Mouse (Mus musculus) hindbrain, embryonic 16.5 days (tissue): Measurements from ENCODE around the gene Rdh5. TPM values are rescaled to one million over a fixed set of nuclear protein-coding genes. Genes with fewer than 3 reads are reported as not detected.

Experiments used
- ATAC-seq: fragments of 200-750 bp; cut with Nextera tagmentation; 2 replicates; pipeline ENCODE4 v1.8.0; 2017; ENCODE audit warnings: moderate TSS enrichment, moderate library complexity
- H3K27ac ChIP-seq: fragments of 300-500 bp; sonication (generic); 2 replicates; pipeline ENCODE4 v1.5.1; 2014; ENCODE audit warnings: low read depth, mild to moderate bottlenecking, control low read depth, low read length, moderate library complexity
- H3K27me3 ChIP-seq: fragments of 300-500 bp; sonication (generic); replicated peaks from 2 replicates; pipeline ENCODE4 v1.6.1; 2014; ENCODE audit warnings: low read length; ENCODE audit not compliant: control insufficient read depth, insufficient read depth
- H3K36me3 ChIP-seq: fragments of 300-500 bp; sonication (generic); 2 replicates; pipeline ENCODE4 v1.6.1; 2014; ENCODE audit warnings: mild to moderate bottlenecking, low read length, moderate library complexity, mixed read lengths; ENCODE audit not compliant: control insufficient read depth, insufficient read depth
- H3K4me1 ChIP-seq: fragments of 300-500 bp; sonication (generic); 2 replicates; pipeline ENCODE4 v1.6.1; 2014; ENCODE audit warnings: low read depth, low read length; ENCODE audit not compliant: control insufficient read depth, insufficient read depth
- H3K4me2 ChIP-seq: fragments of 300-500 bp; sonication (generic); 2 replicates; pipeline ENCODE4 v1.6.1; 2014; ENCODE audit warnings: mild to moderate bottlenecking, low read length, control low read depth, moderate library complexity
- H3K4me3 ChIP-seq: fragments of 300-500 bp; sonication (generic); 2 replicates; pipeline ENCODE4 v1.5.1; 2014; ENCODE audit warnings: mild to moderate bottlenecking, low read length, control low read depth, moderate library complexity
- H3K9ac ChIP-seq: fragments of 300-500 bp; sonication (generic); 2 replicates; pipeline ENCODE4 v1.6.1; 2014; ENCODE audit warnings: low read depth, mild to moderate bottlenecking, control low read depth, low read length, moderate library complexity
- H3K9me3 ChIP-seq: fragments of 300-500 bp; sonication (generic); 2 replicates; pipeline ENCODE4 v1.6.1; 2014; ENCODE audit warnings: mild to moderate bottlenecking, low read length, moderate library complexity; ENCODE audit not compliant: control insufficient read depth
- WGBS: fragments of 180-500 bp; shearing (Covaris S2); extraction: QIAGEN DNeasy Blood & Tissue Kit; methylation state at CpG from one replicate; pipeline ENCODE4 v1.1.7; 2014; 5-methylcytosine and 5-hydroxymethylcytosine counted together
- polyA plus RNA-seq: library from polyadenylated mRNA; unstranded; fragments of >200 nt; fragmentation: Nextera tagmentation; extraction: Ambion mirVana; gene quantifications from 2 replicates; pipeline ENCODE4 v1.2.1, GENCODE M21; 2015

Gene Rdh5
- polyA plus RNA-seq, 1 experiment from 2014 or later = 30.0 TPM

DNA sequence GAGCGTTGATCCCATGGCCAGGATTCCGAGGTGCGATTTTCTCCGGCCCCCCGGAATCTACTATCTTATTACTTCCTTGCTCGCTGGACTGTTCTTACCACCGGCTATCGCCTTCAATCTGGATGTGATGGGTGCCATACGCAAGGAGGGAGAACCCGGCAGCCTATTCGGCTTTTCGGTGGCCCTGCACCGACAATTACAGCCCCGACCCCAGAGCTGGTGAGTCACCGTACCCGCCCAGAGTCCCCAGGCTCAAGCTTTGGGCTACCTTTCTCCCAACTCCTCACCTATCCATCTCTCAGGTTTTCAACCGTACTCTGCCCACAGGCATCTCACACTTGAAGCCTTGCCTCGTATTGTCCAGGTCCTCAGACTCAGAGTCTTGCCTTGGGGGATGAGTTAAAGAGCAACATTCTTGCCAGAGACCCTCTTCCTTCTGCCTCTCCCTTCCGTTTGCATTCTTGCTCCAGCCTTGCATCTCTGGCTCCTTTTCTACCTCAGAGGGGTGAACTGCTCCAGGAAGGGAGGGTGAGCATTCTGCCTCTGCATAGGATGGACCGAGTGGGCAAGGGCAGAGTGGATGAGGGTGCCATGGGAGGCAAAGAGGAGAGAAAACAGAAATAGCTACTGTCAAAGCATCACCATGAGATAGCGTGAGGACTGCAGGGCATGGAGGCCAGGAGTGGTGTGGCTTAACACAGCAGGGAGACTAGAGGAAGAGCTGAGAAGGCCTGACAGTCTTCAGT, 11.5 kb upstream of the Rdh5 start:
- Histone ChIP-seq H3K9ac (peak overlapping the region; percentile 58), H3K4me1 (peaks cover 3% of the 10 kb centered on the region; the same call in 1 of the 2 replicates), H3K27ac (no peak overlapping the region), H3K4me3 (peak overlapping the region; percentile 53), H3K9me3 (no peaks in the 10 kb centered on the region), H3K4me2 (peak overlapping the region; percentile 83), H3K27me3 (peaks cover 13% of the 10 kb centered on the region), H3K36me3 (no peaks in the 10 kb centered on the region)
- ATAC-seq = peak; percentile 15; the same call in 1 of the 2 replicates
- WGBS = 3% methylated on average over 21 of the region's 21 CpGs

DNA sequence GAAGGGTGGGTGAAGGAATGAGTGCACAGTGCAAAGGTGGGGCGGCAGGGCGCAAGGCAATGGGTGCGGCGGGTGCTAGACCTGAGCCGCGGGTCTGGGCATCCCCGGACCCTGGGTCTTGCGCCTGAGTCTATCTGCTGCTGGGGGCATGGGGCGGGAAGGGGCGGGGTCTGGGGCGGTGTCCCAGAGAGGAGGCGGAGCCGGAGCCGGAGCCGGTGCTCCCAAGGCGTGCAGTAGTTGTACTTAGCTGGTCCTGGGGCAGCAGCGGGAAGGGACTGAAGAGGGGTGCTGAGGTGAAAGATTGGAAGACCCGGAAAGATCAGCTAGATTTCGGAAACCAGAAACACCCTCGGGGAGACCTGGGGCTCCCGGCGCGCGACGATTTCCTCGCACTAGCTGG, 10.9 kb upstream of the Rdh5 start, which contains the start of gene Itga7:
Gene Itga7, plus strand, starts transcription at position 245 of the 400 bp plus-strand sequence.
- no peaks in the 10 kb centered on the region for H3K36me3 ChIP-seq
- peak within 1 kb of the TSS; percentile 83 for H3K4me2 ChIP-seq
- H3K9me3 ChIP-seq = no peaks in the 10 kb centered on the region
- peaks cover 3% of the 10 kb centered on the region; the same call in 1 of the 2 replicates for H3K4me1 ChIP-seq
- ATAC-seq = peak; percentile 78
- peak within 1 kb of the TSS; percentile 58 for H3K9ac ChIP-seq
- H3K27ac ChIP-seq = no peak within 1 kb of the TSS
- H3K27me3 ChIP-seq = peaks cover 13% of the 10 kb centered on the region
- WGBS = under 1% methylated on average over 26 of the region's 26 CpGs
- H3K4me3 ChIP-seq = peak within 1 kb of the TSS; percentile 53

DNA sequence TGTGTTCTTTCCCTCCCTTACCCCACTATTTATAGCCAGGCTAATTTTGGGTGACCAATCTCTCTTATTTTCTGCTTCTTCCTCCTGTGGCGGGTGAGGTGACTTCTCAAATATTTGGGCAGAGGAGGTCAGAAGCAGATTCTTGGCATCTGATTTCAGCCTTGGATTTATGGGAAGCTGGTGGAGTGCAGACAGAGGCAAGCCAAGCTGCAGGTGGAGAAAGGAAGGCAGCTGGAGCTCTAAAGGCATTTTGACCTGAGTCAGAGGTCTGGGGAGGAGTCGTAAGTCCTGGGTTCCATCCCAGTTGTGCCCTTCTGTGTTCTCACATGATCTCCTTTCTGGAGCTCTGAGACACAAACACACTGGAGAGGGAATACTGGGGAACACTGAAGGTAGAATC, 8.8 kb upstream of the Rdh5 start:
- H3K27me3 ChIP-seq = peaks cover 13% of the 10 kb centered on the region
- no peak overlapping the region for H3K9ac ChIP-seq
- H3K4me2 ChIP-seq = no peak overlapping the region
- H3K27ac ChIP-seq = no peak overlapping the region
- H3K4me3 ChIP-seq = no peak overlapping the region
- no peak for ATAC-seq
- WGBS = 74% methylated on average over 2 of the region's 2 CpGs
- no peaks in the 10 kb centered on the region for H3K9me3 ChIP-seq
- H3K36me3 ChIP-seq = no peaks in the 10 kb centered on the region
- peaks cover 7% of the 10 kb centered on the region for H3K4me1 ChIP-seq

DNA sequence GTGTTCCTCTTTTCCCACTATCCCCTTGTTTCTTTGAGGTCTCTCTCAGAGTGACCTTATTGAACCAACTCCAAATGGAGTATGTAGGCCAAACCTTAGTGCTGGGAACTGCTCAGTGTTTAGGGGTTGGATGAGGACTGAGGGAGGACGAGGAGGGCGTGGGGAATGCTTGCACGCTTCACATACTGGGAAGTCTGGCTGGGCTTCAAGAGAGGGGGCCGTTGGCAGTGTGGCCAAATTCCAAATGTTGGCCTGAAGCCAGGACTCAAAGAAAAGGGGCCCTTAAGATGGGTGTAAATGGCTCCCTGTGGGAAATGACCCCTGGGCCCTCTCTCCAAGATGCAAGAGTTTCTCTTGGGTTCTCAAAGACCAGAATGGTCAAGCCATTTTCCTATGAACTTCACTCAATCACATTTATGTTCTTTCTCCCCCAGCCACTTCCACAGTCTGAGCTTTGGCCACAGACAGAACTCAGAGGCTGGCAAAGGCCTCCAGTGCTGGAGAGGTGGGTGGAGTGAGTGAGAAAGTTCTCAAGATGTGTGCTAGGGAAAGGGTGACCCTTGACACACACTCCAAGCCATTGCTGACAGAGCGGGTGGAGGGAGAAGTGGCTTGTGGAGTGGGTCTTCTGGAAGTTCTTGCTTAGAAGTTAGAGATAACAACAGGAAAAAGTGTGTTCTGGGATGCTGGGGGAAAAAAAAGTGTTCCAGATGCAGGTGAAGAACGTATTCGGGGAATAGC, 7.1 kb upstream of the Rdh5 start:
- Histone ChIP-seq H3K9me3 (no peaks in the 10 kb centered on the region), H3K4me3 (no peak overlapping the region), H3K4me2 (no peak overlapping the region), H3K27me3 (peaks cover 5% of the 10 kb centered on the region; the same call in 1 of the 2 replicates), H3K9ac (no peak overlapping the region), H3K27ac (no peak overlapping the region), H3K4me1 (peaks cover 7% of the 10 kb centered on the region), H3K36me3 (no peaks in the 10 kb centered on the region)
- peak; percentile 49; the same call in 1 of the 2 replicates for ATAC-seq
- WGBS = 61% methylated on average over 7 of the region's 7 CpGs

DNA sequence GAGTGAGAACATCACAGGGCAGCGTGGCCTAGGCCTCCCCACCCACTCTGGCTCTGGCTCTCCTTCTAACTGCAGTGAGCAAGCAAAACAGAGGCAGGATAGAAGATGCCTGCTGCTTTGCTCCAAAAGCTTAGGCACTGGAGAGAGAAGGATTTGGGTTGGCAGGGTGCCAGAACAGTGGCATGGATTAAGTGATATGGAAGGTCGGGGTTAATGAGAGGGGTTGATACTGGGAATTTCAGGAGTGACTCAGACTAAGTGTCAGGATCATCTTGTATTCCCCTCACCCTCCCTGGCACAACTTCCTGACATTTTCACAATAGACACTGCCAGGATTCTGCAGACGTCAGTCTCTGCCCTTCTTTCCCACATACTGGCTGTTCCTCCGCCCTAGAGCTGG, 5.7 kb upstream of the Rdh5 start:
- Histone ChIP-seq H3K27ac (peak overlapping the region; percentile 48; the same call in 1 of the 2 replicates), H3K4me3 (no peak overlapping the region), H3K36me3 (no peaks in the 10 kb centered on the region), H3K9ac (no peak overlapping the region; the same call in 1 of the 2 replicates), H3K4me1 (peaks cover 12% of the 10 kb centered on the region), H3K9me3 (no peaks in the 10 kb centered on the region), H3K4me2 (no peak overlapping the region), H3K27me3 (no peaks in the 10 kb centered on the region; the same call in 1 of the 2 replicates)
- ATAC-seq = peak; percentile 40; the same call in 1 of the 2 replicates
- WGBS = 28% methylated on average over 4 of the region's 4 CpGs

DNA sequence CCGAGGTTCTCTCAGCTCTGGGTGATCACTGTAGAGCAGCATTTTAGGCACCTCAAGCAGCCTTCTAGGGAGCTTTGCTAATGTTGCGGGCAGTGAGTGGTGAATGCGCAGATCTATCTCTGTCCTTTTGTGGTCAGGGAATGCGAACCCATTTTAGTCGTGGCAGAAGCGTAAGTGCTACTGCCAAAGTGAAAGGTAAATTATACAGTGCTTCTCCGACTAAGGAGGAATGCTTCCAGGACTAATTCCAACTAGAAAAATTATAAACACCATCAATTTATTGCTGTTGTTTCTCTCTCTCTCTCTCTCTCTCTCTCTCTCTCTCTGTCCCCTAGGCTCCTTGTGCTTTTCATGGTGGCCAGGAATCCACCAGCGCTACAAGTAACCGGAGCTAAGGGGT, 1.2 kb upstream of the Rdh5 start, which contains the start of gene Bloc1s1:
Gene Bloc1s1, minus strand, starts transcription at position 101 of the 400 bp plus-strand sequence.
- peak within 1 kb of the TSS; percentile 86 for H3K4me3 ChIP-seq
- H3K4me1 ChIP-seq = peaks cover 27% of the 10 kb centered on the region
- H3K27me3 ChIP-seq = no peaks in the 10 kb centered on the region
- peak within 1 kb of the TSS; percentile 86 for H3K4me2 ChIP-seq
- H3K9ac ChIP-seq = peak within 1 kb of the TSS; percentile 93
- H3K9me3 ChIP-seq = no peaks in the 10 kb centered on the region
- no peaks in the 10 kb centered on the region for H3K36me3 ChIP-seq
- no peak for ATAC-seq
- WGBS = 61% methylated on average over 9 of the region's 9 CpGs
- H3K27ac ChIP-seq = peak within 1 kb of the TSS; percentile 98

DNA sequence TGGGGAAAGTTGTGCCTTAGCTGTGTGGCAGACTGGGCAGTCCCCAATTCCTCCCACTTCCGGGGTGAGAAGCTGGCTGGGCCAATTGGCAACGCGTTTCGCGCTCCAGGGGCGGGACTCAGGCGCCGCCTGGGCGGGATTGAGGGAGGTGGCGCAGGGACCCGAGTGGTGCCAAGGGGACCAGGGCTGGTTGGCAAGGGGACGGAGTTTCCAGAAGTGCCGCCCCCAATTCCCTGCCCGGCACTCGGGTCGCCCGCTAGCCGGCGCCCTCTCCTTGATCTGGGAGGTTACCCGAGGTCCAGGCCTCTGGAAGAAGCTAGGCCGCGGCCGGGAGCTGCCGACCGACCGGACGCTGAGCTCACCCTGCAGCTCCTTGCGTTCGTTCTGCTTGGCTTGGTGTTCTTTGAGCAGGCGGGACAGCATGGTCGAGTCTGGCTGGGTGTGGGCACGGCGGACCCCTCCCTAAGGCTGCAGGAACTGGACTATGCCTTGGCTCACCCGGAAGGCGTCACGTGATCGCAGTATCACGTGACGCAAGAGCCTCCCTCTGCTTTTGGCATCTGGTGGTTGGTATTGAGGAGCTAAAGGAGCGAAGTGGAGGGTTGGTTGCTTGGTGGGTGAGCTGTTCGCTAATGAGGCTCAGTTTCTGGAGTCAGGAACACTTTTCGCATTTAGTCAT, 464 bp upstream of the Rdh5 start:
- peak overlapping the region; percentile 86 for H3K4me3 ChIP-seq
- peaks cover 29% of the 10 kb centered on the region for H3K4me1 ChIP-seq
- no peaks in the 10 kb centered on the region for H3K36me3 ChIP-seq
- H3K4me2 ChIP-seq = peak overlapping the region; percentile 86
- no peaks in the 10 kb centered on the region for H3K9me3 ChIP-seq
- H3K27me3 ChIP-seq = no peaks in the 10 kb centered on the region
- peak; percentile 92 for ATAC-seq
- peak overlapping the region; percentile 98 for H3K27ac ChIP-seq
- H3K9ac ChIP-seq = peak overlapping the region; percentile 93
- WGBS = under 1% methylated on average over 38 of the region's 42 CpGs

DNA sequence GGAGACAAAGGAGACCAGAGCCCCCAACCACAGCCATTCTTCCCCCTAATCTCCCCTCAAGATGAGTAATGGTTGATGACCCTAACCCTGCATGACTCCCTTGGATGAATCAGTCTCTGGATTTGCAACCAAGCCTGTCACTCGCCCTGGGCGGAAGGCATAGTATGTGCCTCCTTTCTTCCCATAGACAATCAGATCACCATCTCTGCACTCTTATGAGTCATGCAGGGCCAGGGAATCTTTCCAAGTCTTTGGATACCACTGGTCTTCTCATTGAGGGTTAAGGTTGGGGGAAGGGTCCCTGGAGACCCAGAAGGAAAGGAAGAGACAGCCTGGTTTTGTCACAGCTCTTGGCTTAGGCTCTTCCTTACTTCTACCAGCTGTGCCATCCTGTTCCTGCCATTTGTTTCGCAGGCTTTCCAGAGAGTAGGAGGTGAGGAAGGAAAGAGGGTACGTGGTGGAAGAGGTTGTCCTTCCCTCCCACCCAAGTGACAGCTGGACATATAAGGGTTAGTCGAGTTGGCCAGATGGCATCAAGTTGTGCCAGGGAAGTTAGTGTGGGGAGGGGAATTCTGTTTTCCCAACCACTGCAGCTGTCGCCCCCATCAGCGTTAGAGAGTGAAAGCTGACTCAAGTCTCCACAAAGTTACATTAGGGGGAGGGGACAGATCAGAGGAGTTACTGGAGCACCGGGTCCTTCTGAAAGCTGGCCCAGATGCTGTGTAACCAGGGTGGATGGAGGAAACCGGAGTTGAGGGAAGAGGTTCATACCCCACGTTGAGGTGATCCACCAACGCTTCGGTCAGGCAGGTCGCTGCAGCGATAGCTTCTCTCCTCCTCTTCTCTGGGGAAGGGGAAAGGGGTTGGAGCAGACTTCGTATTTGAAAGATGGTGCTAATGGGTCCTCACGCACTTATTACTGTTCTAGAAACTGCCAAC, 536 bp downstream of the Rdh5 start:
- no peak for ATAC-seq
- no peaks in the 10 kb centered on the region; the same call in 1 of the 2 replicates for H3K36me3 ChIP-seq
- H3K4me3 ChIP-seq = peak overlapping the region; percentile 86
- H3K27ac ChIP-seq = peak overlapping the region; percentile 98
- H3K9me3 ChIP-seq = no peaks in the 10 kb centered on the region
- H3K4me2 ChIP-seq = peak overlapping the region; percentile 86
- peak overlapping the region; percentile 93 for H3K9ac ChIP-seq
- 61% methylated on average over 16 of the region's 16 CpGs for WGBS
- peaks cover 31% of the 10 kb centered on the region for H3K4me1 ChIP-seq
- no peaks in the 10 kb centered on the region for H3K27me3 ChIP-seq
